ENCODE assay signal across 13 mouse cellular contexts in the genomic region with DNA sequence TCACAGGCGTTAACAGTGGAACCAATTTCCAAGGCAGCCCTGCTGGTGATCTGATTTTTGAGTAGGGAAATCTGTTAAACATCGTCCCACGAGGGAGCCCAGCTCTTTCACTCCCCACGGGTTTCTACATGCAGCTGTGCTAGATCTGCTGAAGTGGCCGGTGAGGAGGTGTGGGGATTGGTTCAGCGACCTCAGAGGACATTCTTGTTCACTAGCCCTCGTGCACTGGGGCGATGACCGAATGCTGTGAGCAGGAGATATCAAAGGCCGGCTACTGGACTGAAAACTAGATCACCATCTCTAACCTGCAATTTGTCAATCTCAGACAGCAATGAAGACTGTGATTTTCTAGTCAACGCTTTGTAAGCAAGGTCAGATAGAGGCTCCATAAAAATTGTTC. TPM values are rescaled to one million over a fixed set of nuclear protein-coding genes. Genes with fewer than 3 reads are reported as not detected.
DNase-seq lines count a peak whose midpoint lies in the region; ATAC-seq and TF ChIP-seq lines count a peak whose summit lies in the region.
"Had no signal": no experiment of that assay in that cellular context is flagged by ENCODE, and none has a peak within 500 bp of the region (broad histone marks: within the 10 kb centered on the region; RNA-seq: fewer than 3 reads in every experiment).

No protein-coding gene starts in this region.

- H3K4me1 ChIP-seq in hindbrain, embryonic 12.5 days, result peaks cover 18% of the 10 kb centered on the region
- H3K4me1 ChIP-seq in hindbrain, embryonic 14.5 days (replicated peaks; ENCODE audit: control insufficient read depth, insufficient read depth, low read length), result peaks cover 25% of the 10 kb centered on the region
- H3K4me1 ChIP-seq in lung, postnatal 0 days (ENCODE audit: insufficient read depth, low read depth, low read length), result no peaks in the 10 kb centered on the region; the same call in 1 of the 2 replicates
- H3K4me1 ChIP-seq in lung, adult 2 months (ENCODE audit: control insufficient read depth, insufficient read depth, low read length), result peaks cover 2% of the 10 kb centered on the region; the same call in 1 of the 2 replicates
- H3K4me1 ChIP-seq in heart, embryonic 16.5 days (ENCODE audit: control insufficient read depth, insufficient read depth, low read length), result peaks cover 39% of the 10 kb centered on the region

- TF ChIP-seq POLR2A in lung, adult 2 months (IDR thresholded peaks at IDR 0.05; ENCODE audit: borderline replicate concordance, extremely low read depth, low read depth, low read length), result no peak

- TF ChIP-seq EP300 in lung, postnatal 0 days (IDR thresholded peaks at IDR 0.05), result no peak

- no peaks in the 10 kb centered on the region for H3K9me3 ChIP-seq in hindbrain, embryonic 12.5 days (replicated peaks)
- H3K9me3 ChIP-seq in hindbrain, embryonic 14.5 days (ENCODE audit: control insufficient read depth, low read length), result no peaks in the 10 kb centered on the region
- no peaks in the 10 kb centered on the region for H3K9me3 ChIP-seq in lung, postnatal 0 days (ENCODE audit: low read length)
- H3K9me3 ChIP-seq in heart, embryonic 16.5 days (replicated peaks; ENCODE audit: control insufficient read depth, low read length), result no peaks in the 10 kb centered on the region
- H3K9me3 ChIP-seq: liver, embryonic 12.5 days; midbrain, embryonic 10.5 days had no signal

- H3K27me3 ChIP-seq in hindbrain, embryonic 12.5 days, result no peaks in the 10 kb centered on the region; the same call in 1 of the 2 replicates
- no peaks in the 10 kb centered on the region for H3K27me3 ChIP-seq in hindbrain, embryonic 14.5 days (ENCODE audit: control insufficient read depth, insufficient read depth, low read length)
- 0 out of 2 replicates have a peak, but pooled peaks cover 3% of the 10 kb centered on the region for H3K27me3 ChIP-seq in lung, postnatal 0 days (replicated peaks; ENCODE audit: insufficient read depth, low read length)
- no peaks in the 10 kb centered on the region for H3K27me3 ChIP-seq in heart, embryonic 16.5 days (ENCODE audit: control insufficient read depth, insufficient read depth, low read length)

- peak overlapping the region; percentile 23; the same call in 1 of the 2 replicates for H3K27ac ChIP-seq in hindbrain, embryonic 12.5 days
- no peak overlapping the region for H3K27ac ChIP-seq in hindbrain, embryonic 14.5 days
- no peak overlapping the region for H3K27ac ChIP-seq in lung, postnatal 0 days (ENCODE audit: low read length)
- peak overlapping the region; percentile 70 for H3K27ac ChIP-seq in heart, embryonic 16.5 days (ENCODE audit: low read length)
- H3K27ac ChIP-seq: liver, embryonic 12.5 days; midbrain, embryonic 10.5 days had no signal

- no peak for TF ChIP-seq CTCF in lung, postnatal 0 days (IDR thresholded peaks at IDR 0.05)
- TF ChIP-seq CTCF in lung, adult 2 months (IDR thresholded peaks at IDR 0.05; ENCODE audit: insufficient read depth, low read length), result no peak

- H3K4me2 ChIP-seq in hindbrain, embryonic 12.5 days (replicated peaks), result no peak overlapping the region
- H3K4me2 ChIP-seq in hindbrain, embryonic 14.5 days (replicated peaks), result no peak overlapping the region
- no peak overlapping the region for H3K4me2 ChIP-seq in lung, postnatal 0 days (replicated peaks; ENCODE audit: low read depth, low read length)
- no peak overlapping the region for H3K4me2 ChIP-seq in heart, embryonic 16.5 days (ENCODE audit: low read depth, low read length)
- H3K4me2 ChIP-seq: liver, embryonic 12.5 days had no signal

- DNase-seq in hindbrain, embryonic 14.5 days (ENCODE audit: low spot score), result no peak
- DNase-seq in lung, postnatal 0 days (ENCODE audit: low spot score), result peak; percentile 49
- DNase-seq in lung, adult 2 months, result no peak
- DNase-seq in kidney, postnatal 36 days, result peak; percentile 68 to 69
- no peak for DNase-seq in spleen, postnatal 10 days (ENCODE audit: low spot score in 2 of 2)
- DNase-seq: adrenal gland, adult 2 months; cerebellum, adult 11-12 months; cerebellum, postnatal 36 days; right cerebral cortex, postnatal 14 days had no signal

- 49% methylated on average over 11 of the region's 11 CpGs for WGBS in hindbrain, embryonic 12.5 days
- 50% methylated on average over 11 of the region's 11 CpGs for WGBS in hindbrain, embryonic 14.5 days
- 35% methylated on average over 11 of the region's 11 CpGs for WGBS in lung, postnatal 0 days
- 45% methylated on average over 11 of the region's 11 CpGs for WGBS in lung, adult 2 months
- 30% methylated on average over 11 of the region's 11 CpGs for WGBS in heart, embryonic 16.5 days

- peaks cover 33% of the 10 kb centered on the region for H3K36me3 ChIP-seq in hindbrain, embryonic 12.5 days
- peaks cover 16% of the 10 kb centered on the region; the same call in 1 of the 2 replicates for H3K36me3 ChIP-seq in hindbrain, embryonic 14.5 days (replicated peaks; ENCODE audit: control insufficient read depth, insufficient read depth)
- H3K36me3 ChIP-seq in lung, postnatal 0 days (ENCODE audit: insufficient read depth, low read length), result 0 out of 2 replicates have a peak, but pooled peaks cover 3% of the 10 kb centered on the region
- peaks cover 20% of the 10 kb centered on the region for H3K36me3 ChIP-seq in heart, embryonic 16.5 days (ENCODE audit: control insufficient read depth, insufficient read depth)

- H3K9ac ChIP-seq in hindbrain, embryonic 12.5 days, result 0 out of 2 replicates have a peak overlapping the region, but pooled peaks have one; percentile 13
- no peak overlapping the region for H3K9ac ChIP-seq in hindbrain, embryonic 14.5 days
- H3K9ac ChIP-seq in lung, postnatal 0 days (replicated peaks; ENCODE audit: low read depth), result no peak overlapping the region
- peak overlapping the region; percentile 49; the same call in 1 of the 2 replicates for H3K9ac ChIP-seq in heart, embryonic 16.5 days (ENCODE audit: low read length)
- H3K9ac ChIP-seq: liver, embryonic 12.5 days had no signal

- ATAC-seq in hindbrain, embryonic 12.5 days (ENCODE audit: low FRiP score), result no peak
- ATAC-seq in hindbrain, embryonic 14.5 days (ENCODE audit: low FRiP score), result no peak
- peak; percentile 64 for ATAC-seq in lung, postnatal 0 days
- no peak for ATAC-seq in heart, embryonic 16.5 days (replicated peaks; ENCODE audit: extremely low read depth, insufficient read depth, low FRiP score)
- ATAC-seq: liver, embryonic 12.5 days had no signal

- no peak overlapping the region for H3K4me3 ChIP-seq in hindbrain, embryonic 12.5 days
- no peak overlapping the region for H3K4me3 ChIP-seq in hindbrain, embryonic 14.5 days (replicated peaks; ENCODE audit: low read length)
- H3K4me3 ChIP-seq in lung, postnatal 0 days (ENCODE audit: low read depth, low read length), result no peak overlapping the region
- no peak overlapping the region for H3K4me3 ChIP-seq in lung, adult 2 months (replicated peaks; ENCODE audit: extremely low read depth, low read depth, low read length)
- no peak overlapping the region for H3K4me3 ChIP-seq in heart, embryonic 16.5 days (ENCODE audit: low read length)
- H3K4me3 ChIP-seq: liver, embryonic 12.5 days; midbrain, embryonic 10.5 days had no signal

RNA-seq across cellular contexts. Expression of a gene that starts 49.6 kb away (rescaled TPM):
- polyA plus RNA-seq in hindbrain, embryonic 12.5 days (2016; fragmentation: Nextera tagmentation; extraction: Ambion mirVana), result 96.9 and 99.5 TPM in 2 replicates
- 48.0 and 51.1 TPM in 2 replicates for polyA plus RNA-seq in hindbrain, embryonic 14.5 days (2014; fragmentation: Nextera tagmentation; extraction: Ambion mirVana)
- polyA plus RNA-seq in lung, postnatal 0 days (2015; fragmentation: Nextera tagmentation; extraction: Ambion mirVana), result 44.7 and 52.3 TPM in 2 replicates
- 15.9 and 17.1 TPM in 2 replicates for polyA plus RNA-seq in lung, adult 2 months (2012; rRNA removed)
- polyA plus RNA-seq in heart, embryonic 16.5 days (2015; fragmentation: Nextera tagmentation; extraction: Ambion mirVana), result 95.1 and 96.0 TPM in 2 replicates

RNA-seq across cellular contexts. Expression of a gene that starts 49.7 kb away (rescaled TPM):
- polyA plus RNA-seq in hindbrain, embryonic 12.5 days (2016; fragmentation: Nextera tagmentation; extraction: Ambion mirVana), result 13.4 and 17.3 TPM in 2 replicates
- polyA plus RNA-seq in hindbrain, embryonic 14.5 days (2014; fragmentation: Nextera tagmentation; extraction: Ambion mirVana), result 12.0 and 13.2 TPM in 2 replicates
- 6.4 and 6.6 TPM in 2 replicates for polyA plus RNA-seq in lung, postnatal 0 days (2015; fragmentation: Nextera tagmentation; extraction: Ambion mirVana)
- 3.6 and 5.2 TPM in 2 replicates for polyA plus RNA-seq in lung, adult 2 months (2012; rRNA removed)
- polyA plus RNA-seq in heart, embryonic 16.5 days (2015; fragmentation: Nextera tagmentation; extraction: Ambion mirVana), result 13.8 and 16.3 TPM in 2 replicates

Comparison
In these comparisons a context has a peak if more than half of its experiments do, and no peak if none do; other contexts are left out.
1. H3K27ac ChIP-seq: peak in hindbrain, embryonic 12.5 days (single experiment) and heart, embryonic 16.5 days (single experiment); none in hindbrain, embryonic 14.5 days (single experiment) and lung, postnatal 0 days (single experiment).
2. H3K9ac ChIP-seq: peak in hindbrain, embryonic 12.5 days (single experiment) and heart, embryonic 16.5 days (single experiment); none in hindbrain, embryonic 14.5 days (single experiment) and lung, postnatal 0 days (single experiment).
3. DNase-seq: peak in lung, postnatal 0 days (single experiment) and kidney, postnatal 36 days (2 of 2); none in hindbrain, embryonic 14.5 days (single experiment), lung, adult 2 months (single experiment) and spleen, postnatal 10 days (0 of 2).